Mouse (Mus musculus): ENCODE measurements around the gene Gp1bb. TPM values are rescaled to one million over a fixed set of nuclear protein-coding genes. Genes with fewer than 3 reads are reported as not detected.

Gene Gp1bb
- polyA plus RNA-seq, 1 experiment from 2014 or later, result 9.8 TPM

DNA sequence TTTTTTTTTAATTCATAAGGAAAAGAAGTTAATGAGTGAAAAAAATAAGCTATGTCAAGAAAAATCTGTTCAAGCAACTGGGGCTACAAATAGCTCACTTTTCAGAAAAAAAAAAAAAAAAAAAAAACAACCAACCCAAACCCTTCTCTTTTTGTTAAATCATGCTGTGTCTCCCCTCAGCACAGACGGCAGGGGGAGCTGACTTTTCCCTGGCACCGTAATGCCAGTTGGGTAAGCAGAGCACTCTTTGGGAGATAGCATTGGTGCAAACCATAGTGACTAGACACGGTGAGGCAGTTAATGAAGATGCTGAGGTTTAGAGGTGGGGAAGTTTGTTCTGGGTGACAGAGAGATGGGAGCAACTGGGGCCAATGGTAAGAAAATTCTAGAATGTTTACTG lies 9.9 kb upstream of the Gp1bb start:
- H3K27me3 ChIP-seq (ENCODE audit: control insufficient read depth, insufficient read depth, low read depth, low read length), result no peaks in the 10 kb centered on the region
- H3K4me1 ChIP-seq (ENCODE audit: control insufficient read depth, insufficient read depth, low read length), result peaks cover 21% of the 10 kb centered on the region
- H3K9me3 ChIP-seq (replicated peaks; ENCODE audit: control insufficient read depth, low read length, poor library complexity, severe bottlenecking), result no peaks in the 10 kb centered on the region
- no peaks in the 10 kb centered on the region for H3K36me3 ChIP-seq (ENCODE audit: control insufficient read depth, insufficient read depth, low read length)
- no peak overlapping the region for H3K4me3 ChIP-seq (ENCODE audit: low read depth, low read length)
- no peak overlapping the region for H3K9ac ChIP-seq (ENCODE audit: low read depth, low read length)
- 58% methylated on average over 3 of the region's 3 CpGs for WGBS
- H3K4me2 ChIP-seq (ENCODE audit: low read length), result no peak overlapping the region
- no peak for ATAC-seq
- no peak overlapping the region for H3K27ac ChIP-seq (ENCODE audit: low read length)

DNA sequence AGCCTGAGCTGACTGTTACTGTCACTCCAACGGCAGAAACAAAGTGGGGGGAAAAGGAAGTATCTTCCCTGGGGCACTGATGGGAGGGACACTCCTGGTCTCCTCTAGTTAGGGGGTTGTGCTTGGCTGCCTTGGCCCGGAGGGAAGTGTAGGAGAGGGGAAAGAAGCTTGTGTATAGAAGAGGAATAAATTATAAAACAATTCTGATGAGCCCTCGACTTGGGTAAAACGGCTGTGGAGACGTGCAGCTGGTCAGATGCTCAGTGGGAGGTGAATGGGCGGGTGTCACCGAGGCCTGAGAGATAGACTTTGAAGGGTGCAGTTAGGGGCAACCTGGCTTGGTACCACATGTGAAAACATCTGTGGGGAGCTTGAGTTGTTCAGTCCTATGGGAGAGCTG lies 8.9 kb upstream of the Gp1bb start:
- Histone ChIP-seq H3K9me3 (replicated peaks; ENCODE audit: control insufficient read depth, low read length, poor library complexity, severe bottlenecking) (no peaks in the 10 kb centered on the region), H3K4me3 (ENCODE audit: low read depth, low read length) (no peak overlapping the region), H3K9ac (ENCODE audit: low read depth, low read length) (no peak overlapping the region), H3K27ac (ENCODE audit: low read length) (no peak overlapping the region), H3K4me2 (ENCODE audit: low read length) (no peak overlapping the region), H3K27me3 (ENCODE audit: control insufficient read depth, insufficient read depth, low read depth, low read length) (no peaks in the 10 kb centered on the region), H3K4me1 (ENCODE audit: control insufficient read depth, insufficient read depth, low read length) (peaks cover 26% of the 10 kb centered on the region), H3K36me3 (ENCODE audit: control insufficient read depth, insufficient read depth, low read length) (no peaks in the 10 kb centered on the region)
- 60% methylated on average over 7 of the region's 7 CpGs for WGBS
- no peak for ATAC-seq

DNA sequence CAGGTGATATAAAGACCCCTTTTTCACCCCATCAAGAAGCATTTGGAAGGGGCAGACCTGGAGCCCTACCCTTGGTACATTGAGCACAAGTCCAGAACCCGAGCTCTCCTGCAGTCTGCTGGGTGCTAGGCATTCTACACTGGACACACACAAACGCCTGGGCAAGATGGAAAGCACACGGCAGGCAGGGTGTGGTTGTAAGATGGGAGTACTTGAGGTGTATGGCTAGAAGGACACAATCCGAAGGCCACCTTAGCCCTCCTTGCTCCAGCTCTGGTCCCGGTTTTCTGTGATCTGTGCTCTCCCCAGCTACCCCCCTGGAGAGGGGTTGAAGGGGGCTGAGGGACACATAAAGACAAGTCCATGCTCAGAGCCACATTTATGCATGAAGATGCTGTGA lies 8.1 kb upstream of the Gp1bb start:
- ATAC-seq, result peak; percentile 4
- WGBS, result 51% methylated on average over 5 of the region's 5 CpGs

DNA sequence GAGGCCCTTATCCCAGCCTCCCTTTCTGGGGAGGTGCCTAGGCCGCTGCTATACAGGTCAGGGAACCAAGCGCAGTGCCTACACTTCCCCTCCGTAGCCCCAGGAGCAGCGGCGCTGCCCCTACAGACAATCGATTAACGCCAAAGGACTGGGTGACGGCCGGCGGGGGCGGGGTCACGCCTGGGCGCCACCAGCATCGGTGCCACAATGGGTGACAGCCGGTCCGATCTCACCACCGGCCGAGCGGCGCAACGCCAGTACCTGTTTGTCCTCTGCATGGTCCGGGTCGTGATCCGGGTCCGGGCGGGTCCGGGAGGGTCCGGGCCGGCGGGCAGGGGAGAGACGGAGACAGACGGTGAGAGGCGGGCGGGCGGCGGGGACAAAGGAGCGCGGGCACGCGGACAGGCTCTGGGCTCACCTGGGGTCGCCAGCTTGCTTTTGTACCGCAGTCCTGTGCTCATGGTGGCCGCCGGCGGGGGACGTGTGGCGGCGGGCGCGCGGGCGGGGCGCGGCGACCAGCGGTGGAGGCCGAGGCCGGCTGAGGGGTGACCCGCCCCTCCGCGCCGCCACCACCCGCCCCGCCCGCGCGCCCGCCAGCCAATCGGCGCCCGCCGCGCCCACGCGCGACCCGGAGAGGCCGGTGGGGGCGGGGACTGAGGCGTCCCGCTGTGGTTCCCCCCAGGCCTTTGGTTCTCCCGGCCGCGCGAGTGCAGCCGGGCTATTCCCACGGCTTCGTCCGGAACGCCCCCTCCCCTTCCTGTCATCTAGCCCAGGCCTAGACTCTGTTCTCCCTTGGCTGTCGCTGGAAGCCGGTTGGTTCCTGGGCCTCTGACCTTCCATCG lies 7.4 kb upstream of the Gp1bb start, which contains the start of gene Sept5:
Sept5 (minus strand) TSS at position 565 of the 842 bp plus-strand sequence.
- Histone ChIP-seq H3K27me3 (ENCODE audit: control insufficient read depth, insufficient read depth, low read depth, low read length) (peaks cover 7% of the 10 kb centered on the region), H3K4me2 (ENCODE audit: low read length) (peak within 1 kb of the TSS; percentile 100), H3K9me3 (replicated peaks; ENCODE audit: control insufficient read depth, low read length, poor library complexity, severe bottlenecking) (no peaks in the 10 kb centered on the region), H3K4me1 (ENCODE audit: control insufficient read depth, insufficient read depth, low read length) (peaks cover 31% of the 10 kb centered on the region), H3K36me3 (ENCODE audit: control insufficient read depth, insufficient read depth, low read length) (peaks cover 9% of the 10 kb centered on the region), H3K4me3 (ENCODE audit: low read depth, low read length) (peak within 1 kb of the TSS; percentile 73), H3K27ac (ENCODE audit: low read length) (peak within 1 kb of the TSS; percentile 89), H3K9ac (ENCODE audit: low read depth, low read length) (peak within 1 kb of the TSS; percentile 86)
- under 1% methylated on average over 52 of the region's 93 CpGs for WGBS
- ATAC-seq, result peak; percentile 61

More for the DNA sequence above, 8.1 kb upstream of the Gp1bb start:
- peak overlapping the region; percentile 73 for H3K4me3 ChIP-seq (ENCODE audit: low read depth, low read length)
- peaks cover 31% of the 10 kb centered on the region for H3K4me1 ChIP-seq (ENCODE audit: control insufficient read depth, insufficient read depth, low read length)
- H3K27me3 ChIP-seq (ENCODE audit: control insufficient read depth, insufficient read depth, low read depth, low read length), result no peaks in the 10 kb centered on the region
- H3K27ac ChIP-seq (ENCODE audit: low read length), result peak overlapping the region; percentile 89
- no peaks in the 10 kb centered on the region for H3K9me3 ChIP-seq (replicated peaks; ENCODE audit: control insufficient read depth, low read length, poor library complexity, severe bottlenecking)
- peaks cover 2% of the 10 kb centered on the region for H3K36me3 ChIP-seq (ENCODE audit: control insufficient read depth, insufficient read depth, low read length)
- H3K4me2 ChIP-seq (ENCODE audit: low read length), result peak overlapping the region; percentile 100
- peak overlapping the region; percentile 86 for H3K9ac ChIP-seq (ENCODE audit: low read depth, low read length)

DNA sequence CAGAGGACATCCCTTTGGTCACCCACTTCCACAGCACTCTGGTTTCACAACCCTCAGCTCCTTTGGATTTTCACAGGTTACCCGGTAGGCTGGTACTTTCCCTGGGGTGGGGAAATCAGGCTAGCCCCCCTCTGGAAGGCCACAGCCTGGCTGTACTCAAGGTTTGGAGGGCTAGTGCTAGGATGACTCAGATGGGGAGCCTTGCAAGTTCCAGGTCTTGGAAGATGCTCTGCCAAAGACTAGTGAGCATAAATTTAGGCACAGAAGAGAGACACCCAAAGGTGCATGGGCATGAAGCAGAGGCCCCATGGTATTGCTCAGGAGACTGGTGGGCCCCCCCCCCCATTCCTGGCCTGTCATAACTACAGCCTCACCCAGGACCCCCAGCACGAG lies 6.7 kb upstream of the Gp1bb start:
- Histone ChIP-seq H3K4me3 (ENCODE audit: low read depth, low read length) (peak overlapping the region; percentile 73), H3K27ac (ENCODE audit: low read length) (peak overlapping the region; percentile 89), H3K4me1 (ENCODE audit: control insufficient read depth, insufficient read depth, low read length) (peaks cover 31% of the 10 kb centered on the region), H3K4me2 (ENCODE audit: low read length) (peak overlapping the region; percentile 100), H3K9me3 (replicated peaks; ENCODE audit: control insufficient read depth, low read length, poor library complexity, severe bottlenecking) (no peaks in the 10 kb centered on the region), H3K36me3 (ENCODE audit: control insufficient read depth, insufficient read depth, low read length) (peaks cover 16% of the 10 kb centered on the region), H3K9ac (ENCODE audit: low read depth, low read length) (peak overlapping the region; percentile 86), H3K27me3 (ENCODE audit: control insufficient read depth, insufficient read depth, low read depth, low read length) (peaks cover 13% of the 10 kb centered on the region)
- ATAC-seq, result no peak; the same call in 1 of the 2 replicates
- WGBS, result 53% methylated on average over 1 of the region's 2 CpGs

DNA sequence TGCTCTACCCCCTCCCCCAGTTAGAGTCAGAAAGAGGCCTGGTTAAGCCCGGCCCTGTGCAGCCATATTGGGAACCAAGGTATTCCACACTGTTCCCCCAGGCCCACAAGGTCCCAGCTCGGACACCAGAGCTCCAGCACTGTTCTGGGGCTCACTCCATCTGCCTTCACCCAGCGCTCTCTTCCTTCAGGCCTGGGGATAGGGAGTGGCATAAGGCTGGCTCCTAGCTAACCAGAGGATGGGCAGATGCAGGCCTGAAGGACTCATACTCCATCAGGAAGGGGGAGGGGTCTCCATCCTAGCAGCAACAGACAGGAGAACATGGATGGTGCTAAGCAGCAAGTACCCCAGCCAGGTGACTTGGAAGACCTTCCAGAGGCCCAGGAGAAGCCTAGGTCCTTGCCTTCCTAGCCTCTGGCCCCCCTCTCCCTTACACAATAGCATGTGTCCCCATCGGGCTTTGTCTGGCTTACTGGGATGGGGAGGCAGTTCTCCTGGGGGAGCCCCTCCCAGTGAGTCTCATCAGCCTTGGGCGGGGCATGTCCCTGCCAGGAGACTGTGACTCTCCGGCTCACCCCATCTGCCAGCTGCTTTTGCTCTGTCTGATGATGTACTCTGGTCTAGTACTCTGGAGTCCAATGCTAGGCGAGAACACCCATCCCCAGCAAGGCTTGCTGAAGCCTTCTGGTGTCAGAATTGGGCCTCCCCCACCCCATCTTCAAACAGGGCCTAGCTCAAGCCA lies 6.2 kb upstream of the Gp1bb start:
- ATAC-seq, result peak; percentile 4; the same call in 1 of the 2 replicates
- WGBS, result 45% methylated on average over 7 of the region's 7 CpGs

DNA sequence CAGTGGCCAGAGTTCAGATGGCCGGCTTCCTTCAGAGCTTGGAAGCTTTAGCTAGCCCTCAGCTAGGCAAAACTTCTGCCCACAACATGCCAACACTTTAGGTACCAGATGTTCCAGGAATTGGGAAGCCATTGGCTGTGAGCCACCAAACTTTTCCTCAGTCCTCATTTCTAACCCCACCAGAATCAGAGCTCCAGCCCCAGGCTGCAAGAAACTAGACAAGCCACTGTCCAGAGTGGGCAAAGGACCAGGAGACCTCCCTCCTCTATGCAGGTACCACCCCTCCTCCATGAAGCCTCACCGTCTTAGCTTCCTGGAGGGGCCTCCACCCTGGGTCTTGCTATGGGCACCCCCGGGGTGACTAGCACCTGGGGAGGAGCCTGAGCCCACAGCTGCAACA lies 5.0 kb upstream of the Gp1bb start:
- peaks cover 31% of the 10 kb centered on the region for H3K27me3 ChIP-seq (ENCODE audit: control insufficient read depth, insufficient read depth, low read depth, low read length)

More for the DNA sequence above, 6.2 kb upstream of the Gp1bb start:
- Histone ChIP-seq H3K4me2 (ENCODE audit: low read length) (peak overlapping the region; percentile 100), H3K27ac (ENCODE audit: low read length) (peak overlapping the region; percentile 89), H3K4me1 (ENCODE audit: control insufficient read depth, insufficient read depth, low read length) (peaks cover 31% of the 10 kb centered on the region), H3K4me3 (ENCODE audit: low read depth, low read length) (peak overlapping the region; percentile 73), H3K36me3 (ENCODE audit: control insufficient read depth, insufficient read depth, low read length) (peaks cover 21% of the 10 kb centered on the region), H3K9me3 (replicated peaks; ENCODE audit: control insufficient read depth, low read length, poor library complexity, severe bottlenecking) (no peaks in the 10 kb centered on the region), H3K27me3 (ENCODE audit: control insufficient read depth, insufficient read depth, low read depth, low read length) (peaks cover 19% of the 10 kb centered on the region), H3K9ac (ENCODE audit: low read depth, low read length) (peak overlapping the region; percentile 86)

DNA sequence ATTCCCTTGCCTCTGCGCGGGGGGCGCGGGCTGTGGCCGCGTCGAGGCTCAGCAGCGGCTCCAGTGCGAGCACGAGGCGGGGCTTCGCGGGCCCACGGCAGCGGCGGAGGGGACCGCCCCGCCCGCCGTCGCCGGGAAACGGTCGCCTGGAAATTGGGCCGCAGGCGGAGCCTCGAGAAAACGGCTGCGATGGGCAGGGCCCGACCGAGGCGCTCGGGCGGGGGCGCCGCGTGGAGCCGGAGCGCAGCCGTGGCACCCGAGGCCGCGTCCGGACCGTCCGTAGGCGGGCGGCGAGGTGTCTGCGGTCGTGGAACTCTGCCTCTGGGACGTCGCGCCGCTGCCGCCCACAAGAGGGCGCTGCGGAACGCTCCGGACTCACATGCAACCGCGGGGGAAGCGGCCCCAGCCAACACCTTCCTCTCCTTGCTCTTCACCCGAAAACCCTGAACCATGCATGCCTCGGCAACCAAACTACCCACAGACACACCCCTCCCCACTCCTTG lies 4.2 kb upstream of the Gp1bb start, which contains the start of gene Gm49601:
Gm49601 (minus strand) TSS at position 52 of the 503 bp plus-strand sequence.
- Histone ChIP-seq H3K9ac (ENCODE audit: low read depth, low read length) (peak within 1 kb of the TSS; percentile 86), H3K9me3 (replicated peaks; ENCODE audit: control insufficient read depth, low read length, poor library complexity, severe bottlenecking) (no peaks in the 10 kb centered on the region), H3K4me2 (ENCODE audit: low read length) (peak within 1 kb of the TSS; percentile 100), H3K27me3 (ENCODE audit: control insufficient read depth, insufficient read depth, low read depth, low read length) (peaks cover 37% of the 10 kb centered on the region), H3K4me1 (ENCODE audit: control insufficient read depth, insufficient read depth, low read length) (peaks cover 31% of the 10 kb centered on the region), H3K4me3 (ENCODE audit: low read depth, low read length) (peak within 1 kb of the TSS; percentile 54), H3K36me3 (ENCODE audit: control insufficient read depth, insufficient read depth, low read length) (peaks cover 40% of the 10 kb centered on the region), H3K27ac (ENCODE audit: low read length) (no peak within 1 kb of the TSS)
- ATAC-seq, result peak; percentile 5
- under 1% methylated on average over 65 of the region's 65 CpGs for WGBS

More for the DNA sequence above, 5.0 kb upstream of the Gp1bb start:
- 56% methylated on average over 3 of the region's 3 CpGs for WGBS
- H3K4me2 ChIP-seq (ENCODE audit: low read length), result peak overlapping the region; percentile 100
- peaks cover 33% of the 10 kb centered on the region for H3K36me3 ChIP-seq (ENCODE audit: control insufficient read depth, insufficient read depth, low read length)
- no peaks in the 10 kb centered on the region for H3K9me3 ChIP-seq (replicated peaks; ENCODE audit: control insufficient read depth, low read length, poor library complexity, severe bottlenecking)
- peaks cover 31% of the 10 kb centered on the region for H3K4me1 ChIP-seq (ENCODE audit: control insufficient read depth, insufficient read depth, low read length)
- H3K9ac ChIP-seq (ENCODE audit: low read depth, low read length), result peak overlapping the region; percentile 86; the same call in 1 of the 2 replicates
- no peak for ATAC-seq
- H3K27ac ChIP-seq (ENCODE audit: low read length), result no peak overlapping the region
- H3K4me3 ChIP-seq (ENCODE audit: low read depth, low read length), result peak overlapping the region; percentile 54; the same call in 1 of the 2 replicates

Measured in midbrain, embryonic 16.5 days (tissue).